In the genomic region with DNA sequence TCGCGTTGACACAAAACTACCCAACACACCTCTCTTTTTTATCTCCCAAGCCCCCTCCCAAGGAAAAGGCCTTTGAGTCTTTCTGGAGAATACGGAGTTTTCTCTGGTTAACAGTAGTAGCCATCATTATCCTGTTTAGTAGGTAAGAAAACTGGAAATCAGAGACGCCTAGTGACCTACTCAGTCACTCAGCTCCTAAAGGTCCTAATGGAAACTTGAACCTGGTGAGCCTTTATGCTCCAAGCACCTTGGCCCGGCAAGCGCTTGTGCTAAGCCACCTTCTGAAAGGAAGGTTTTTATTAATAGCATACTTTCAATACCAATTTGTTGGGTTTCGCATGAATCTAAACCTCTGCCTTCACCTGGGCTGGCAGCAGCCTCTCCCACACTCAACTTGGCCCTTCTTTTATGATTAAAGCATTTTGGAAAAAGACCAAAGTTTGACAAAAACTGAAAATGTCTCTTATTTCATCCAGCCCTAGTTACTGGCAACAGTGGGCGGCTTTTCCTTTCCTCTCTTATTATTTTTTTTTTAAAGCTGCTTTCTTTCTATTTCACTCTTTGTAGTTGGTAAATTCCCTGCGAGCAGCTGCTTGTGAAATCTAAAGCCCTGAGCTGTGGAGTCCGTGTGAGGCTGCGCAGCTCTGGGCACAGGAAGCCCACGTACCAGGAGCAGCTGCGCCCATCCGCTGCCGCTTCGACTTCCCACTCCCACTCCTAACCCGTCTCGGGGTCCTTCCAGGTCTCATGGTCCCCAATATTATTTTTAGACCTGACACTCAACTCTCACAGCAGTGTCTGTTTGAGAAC, we compare ENCODE assay signal across 10 mouse cellular contexts.
DNase-seq lines count a peak whose midpoint lies in the region; ATAC-seq lines count a peak whose summit lies in the region.
"Had no signal": no experiment of that assay in that cellular context is flagged by ENCODE, and none has a peak within 500 bp of the region (broad histone marks: within the 10 kb centered on the region; RNA-seq: fewer than 3 reads in every experiment).

No protein-coding gene starts in this region.

- no peak for ATAC-seq in forebrain, embryonic 16.5 days
- ATAC-seq: hindbrain, embryonic 16.5 days had no signal

- peak; percentile 60 to 75 for DNase-seq in frontal cortex, postnatal 36 days (ENCODE audit: low spot score in 2 of 2)
- DNase-seq in frontal cortex, postnatal 14 days (ENCODE audit: low spot score in 2 of 2), result no peak
- DNase-seq in CD4-positive helper T cell, adult 2 months (ENCODE audit: low read depth, low spot score), result peak; percentile 79
- DNase-seq in left cerebral cortex, postnatal 36 days (ENCODE audit: low spot score in 2 of 2), result peak; percentile 64 to 73
- no peak for DNase-seq in lung, postnatal 25 days (ENCODE audit: low spot score)
- DNase-seq in heart, postnatal 10 days, result no peak
- no peak for DNase-seq in urinary bladder, postnatal 10 days (ENCODE audit: low spot score)
- DNase-seq: lung, embryonic 14.5 days had no signal

- H3K27ac ChIP-seq in forebrain, embryonic 16.5 days (ENCODE audit: low read length), result peak overlapping the region; percentile 33; the same call in 1 of the 2 replicates

- 81% methylated on average over 18 of the region's 18 CpGs for WGBS in forebrain, embryonic 16.5 days

- peaks cover 29% of the 10 kb centered on the region for H3K4me1 ChIP-seq in forebrain, embryonic 16.5 days (replicated peaks; ENCODE audit: control insufficient read depth, insufficient read depth, low read length)

- H3K4me3 ChIP-seq in forebrain, embryonic 16.5 days (replicated peaks; ENCODE audit: low read length), result no peak overlapping the region

- intact Hi-C loops in left cerebral cortex, postnatal 36 days (cut with DNase I), result no loop called here
- intact Hi-C loops in heart, postnatal 10 days (cut with DNase I), result no loop called here

- no peak overlapping the region for H3K4me2 ChIP-seq in forebrain, embryonic 16.5 days (ENCODE audit: low read length)
- H3K4me2 ChIP-seq: lung, embryonic 14.5 days had no signal

- no peaks in the 10 kb centered on the region for H3K36me3 ChIP-seq in forebrain, embryonic 16.5 days (ENCODE audit: control insufficient read depth, insufficient read depth)

- no peaks in the 10 kb centered on the region for H3K27me3 ChIP-seq in forebrain, embryonic 16.5 days (replicated peaks; ENCODE audit: control insufficient read depth, insufficient read depth, low read length)

- H3K9ac ChIP-seq in forebrain, embryonic 16.5 days (replicated peaks; ENCODE audit: low read depth, low read length), result peak overlapping the region; percentile 19; the same call in 1 of the 2 replicates
- H3K9ac ChIP-seq: lung, embryonic 14.5 days had no signal

- no peaks in the 10 kb centered on the region for H3K9me3 ChIP-seq in forebrain, embryonic 16.5 days (ENCODE audit: control insufficient read depth, low read length)

Comparison
In these comparisons a context has a peak if more than half of its experiments do, and no peak if none do; other contexts are left out.
1. DNase-seq: peak in frontal cortex, postnatal 36 days (2 of 2), CD4-positive helper T cell, adult 2 months (single experiment) and left cerebral cortex, postnatal 36 days (2 of 2); none in frontal cortex, postnatal 14 days (0 of 2), lung, postnatal 25 days (single experiment), heart, postnatal 10 days (0 of 2) and urinary bladder, postnatal 10 days (single experiment).